Mouse (Mus musculus) lung, embryonic 15.5 days (tissue): ENCODE measurements around the gene Spata5. TPM values are rescaled to one million over a fixed set of nuclear protein-coding genes. Genes with fewer than 3 reads are reported as not detected.

Experiments used
- ATAC-seq: fragments of 200-750 bp; cut with Nextera tagmentation; 2 replicates; pipeline ENCODE4 v1.8.0; 2017; ENCODE audit warnings: moderate number of reproducible peaks, borderline replicate concordance; ENCODE audit not compliant: low FRiP score, low TSS enrichment; ENCODE audit errors: extremely low read depth
- H3K27ac ChIP-seq: fragments of 300-500 bp; sonication (generic); 2 replicates; pipeline ENCODE4 v1.5.1; 2015; ENCODE audit warnings: moderate library complexity, mild to moderate bottlenecking, inconsistent platforms
- H3K27me3 ChIP-seq: fragments of 300-500 bp; sonication (generic); 2 replicates; pipeline ENCODE4 v1.6.1; 2015; ENCODE audit warnings: inconsistent platforms
- H3K36me3 ChIP-seq: fragments of 300-500 bp; sonication (generic); 2 replicates; pipeline ENCODE4 v1.6.1; 2015; ENCODE audit warnings: inconsistent platforms
- H3K4me1 ChIP-seq: fragments of 300-500 bp; sonication (generic); 2 replicates; pipeline ENCODE4 v1.6.1; 2015; ENCODE audit warnings: inconsistent platforms
- H3K4me2 ChIP-seq: fragments of 300-500 bp; sonication (generic); 2 replicates; pipeline ENCODE4 v1.6.1; 2015; ENCODE audit warnings: inconsistent platforms, mild to moderate bottlenecking, moderate library complexity
- H3K4me3 ChIP-seq: fragments of 300-500 bp; sonication (generic); 2 replicates; pipeline ENCODE4 v1.5.1; 2015; ENCODE audit warnings: mild to moderate bottlenecking, inconsistent platforms
- H3K9ac ChIP-seq: fragments of 300-500 bp; sonication (generic); 2 replicates; pipeline ENCODE4 v1.6.1; 2015; ENCODE audit warnings: inconsistent platforms
- H3K9me3 ChIP-seq: fragments of 300-500 bp; sonication (generic); 2 replicates; pipeline ENCODE4 v1.6.1; 2016; ENCODE audit warnings: inconsistent platforms
- WGBS: fragments of 180-500 bp; shearing (Covaris S2); methylation state at CpG from one replicate; pipeline ENCODE4 v1.1.7; 2015; 5-methylcytosine and 5-hydroxymethylcytosine counted together
- polyA plus RNA-seq: library from polyadenylated mRNA; unstranded; fragments of >200 nt; fragmentation: Nextera tagmentation; extraction: Ambion mirVana; gene quantifications from 2 replicates; pipeline ENCODE4 v1.2.1, GENCODE M21; 2015

The Spata5 gene
- polyA plus RNA-seq, 1 experiment from 2014 or later = 31.5 TPM

DNA sequence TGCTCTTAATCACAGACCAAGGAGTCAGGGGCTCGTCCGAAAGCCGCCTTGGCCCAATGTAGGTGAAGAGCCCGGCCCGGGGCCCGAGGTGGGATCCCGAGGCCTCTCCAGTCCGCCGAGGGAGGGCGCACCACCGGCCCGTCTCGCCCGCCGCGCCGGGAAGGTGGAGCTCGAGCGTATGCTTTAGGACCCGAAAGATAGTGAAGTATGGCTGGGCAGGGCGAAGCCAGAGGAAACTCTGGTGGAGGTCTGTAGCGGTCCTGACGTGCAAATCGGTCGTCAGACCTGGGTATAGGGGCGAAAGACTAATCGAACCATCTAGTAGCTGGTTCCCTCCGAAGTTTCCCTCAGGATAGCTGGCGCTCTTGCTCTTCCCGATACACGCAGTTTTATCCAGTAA lies 61.6 kb downstream of the Spata5 start:
- H3K4me2 ChIP-seq = no peak overlapping the region
- no peaks in the 10 kb centered on the region for H3K9me3 ChIP-seq
- ATAC-seq = no peak
- 93% methylated on average over 31 of the region's 31 CpGs for WGBS
- H3K4me1 ChIP-seq = no peaks in the 10 kb centered on the region
- H3K27ac ChIP-seq = no peak overlapping the region
- H3K9ac ChIP-seq = no peak overlapping the region
- no peak overlapping the region for H3K4me3 ChIP-seq
- peaks cover 3% of the 10 kb centered on the region; the same call in 1 of the 2 replicates for H3K36me3 ChIP-seq
- H3K27me3 ChIP-seq = no peaks in the 10 kb centered on the region

- no peak overlapping the region for H3K9ac ChIP-seq
- H3K4me3 ChIP-seq = no peak overlapping the region
- no peak overlapping the region for H3K4me2 ChIP-seq
- H3K27me3 ChIP-seq = no peaks in the 10 kb centered on the region
- peaks cover 3% of the 10 kb centered on the region; the same call in 1 of the 2 replicates for H3K36me3 ChIP-seq
- no peak for ATAC-seq
- no peaks in the 10 kb centered on the region for H3K9me3 ChIP-seq
- H3K4me1 ChIP-seq = no peaks in the 10 kb centered on the region
- H3K27ac ChIP-seq = no peak overlapping the region
- 66% methylated on average over 1 of the region's 1 CpGs for WGBS
Measured at GRCm38 (mm10) chr3:37482720-37483119, 63.0 kb downstream of the Spata5 start.

DNA sequence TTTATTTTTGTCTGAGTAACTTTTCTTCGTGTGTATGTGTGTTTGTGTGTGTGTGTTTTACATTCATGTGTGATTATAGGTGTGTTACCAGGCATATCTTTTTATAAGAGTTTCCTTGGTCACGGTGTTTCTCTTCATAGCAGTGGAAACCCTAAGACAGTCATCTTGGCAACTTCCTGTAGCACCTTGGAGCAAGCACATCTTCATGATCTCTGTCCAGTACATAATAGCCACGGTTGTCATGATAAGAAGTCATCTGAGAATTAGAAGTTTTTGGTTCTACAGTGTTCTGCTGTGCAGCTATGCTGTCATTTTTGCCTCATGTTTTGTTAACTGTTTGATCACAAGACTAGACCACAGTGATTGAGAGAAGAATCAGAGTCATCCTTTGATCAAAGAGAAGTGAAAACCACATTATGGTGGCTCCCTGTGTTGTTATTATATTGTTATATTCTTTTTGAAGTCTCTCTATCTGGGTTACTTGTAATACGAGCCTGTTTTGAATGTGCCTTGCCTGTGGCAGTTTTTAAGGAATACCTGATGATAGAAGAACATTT lies 64.1 kb downstream of the Spata5 start:
- no peak overlapping the region for H3K4me3 ChIP-seq
- no peak overlapping the region for H3K4me2 ChIP-seq
- peaks cover 3% of the 10 kb centered on the region; the same call in 1 of the 2 replicates for H3K36me3 ChIP-seq
- 71% methylated on average over 4 of the region's 4 CpGs for WGBS
- no peaks in the 10 kb centered on the region for H3K4me1 ChIP-seq
- H3K27ac ChIP-seq = no peak overlapping the region
- H3K9me3 ChIP-seq = no peaks in the 10 kb centered on the region
- no peak overlapping the region for H3K9ac ChIP-seq
- no peak for ATAC-seq
- no peaks in the 10 kb centered on the region for H3K27me3 ChIP-seq

DNA sequence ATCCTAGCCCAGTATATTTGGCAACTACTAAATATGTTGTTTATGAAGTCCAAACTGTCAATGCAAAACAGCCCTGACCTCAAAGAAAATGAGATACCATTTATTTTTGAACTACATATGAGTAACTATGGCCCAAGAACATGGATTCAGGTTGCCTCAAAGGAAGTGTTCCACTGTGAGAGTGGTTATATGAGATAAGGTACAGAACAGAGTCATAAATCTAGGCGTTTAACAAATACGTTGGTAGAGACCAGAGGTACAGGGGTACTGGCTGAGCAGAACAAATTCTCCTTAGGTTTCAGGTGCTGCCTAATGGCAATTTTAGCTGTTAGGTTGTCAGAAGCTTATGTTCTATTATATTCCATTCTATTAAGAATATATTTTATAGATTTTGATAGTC lies 67.9 kb downstream of the Spata5 start:
- ATAC-seq = no peak
- Histone ChIP-seq H3K9ac (no peak overlapping the region), H3K27ac (no peak overlapping the region), H3K4me3 (no peak overlapping the region), H3K27me3 (no peaks in the 10 kb centered on the region), H3K4me2 (no peak overlapping the region), H3K36me3 (no peaks in the 10 kb centered on the region), H3K9me3 (no peaks in the 10 kb centered on the region), H3K4me1 (no peaks in the 10 kb centered on the region)
- 77% methylated on average over 2 of the region's 2 CpGs for WGBS

GRCm38 (mm10) chr3:37488173-37488572 lies 68.5 kb downstream of the Spata5 start:
- H3K4me1 ChIP-seq = no peaks in the 10 kb centered on the region
- H3K36me3 ChIP-seq = no peaks in the 10 kb centered on the region
- H3K4me3 ChIP-seq = no peak overlapping the region
- no peaks in the 10 kb centered on the region for H3K27me3 ChIP-seq
- ATAC-seq = no peak
- H3K27ac ChIP-seq = no peak overlapping the region
- no peak overlapping the region for H3K4me2 ChIP-seq
- H3K9me3 ChIP-seq = no peaks in the 10 kb centered on the region
- H3K9ac ChIP-seq = no peak overlapping the region

- H3K4me2 ChIP-seq = no peak overlapping the region
- no peaks in the 10 kb centered on the region for H3K36me3 ChIP-seq
- no peak for ATAC-seq
- no peak overlapping the region for H3K4me3 ChIP-seq
- 73% methylated on average over 3 of the region's 3 CpGs for WGBS
- no peak overlapping the region for H3K27ac ChIP-seq
- no peak overlapping the region for H3K9ac ChIP-seq
- H3K9me3 ChIP-seq = no peaks in the 10 kb centered on the region
- no peaks in the 10 kb centered on the region for H3K27me3 ChIP-seq
- H3K4me1 ChIP-seq = no peaks in the 10 kb centered on the region
Measured at GRCm38 (mm10) chr3:37490025-37490424, 70.3 kb downstream of the Spata5 start.

GRCm38 (mm10) chr3:37500939-37501338 lies 81.2 kb downstream of the Spata5 start:
- no peak overlapping the region for H3K27ac ChIP-seq
- H3K9ac ChIP-seq = no peak overlapping the region
- no peak for ATAC-seq
- H3K4me2 ChIP-seq = no peak overlapping the region
- no peak overlapping the region for H3K4me3 ChIP-seq
- peaks cover 3% of the 10 kb centered on the region; the same call in 1 of the 2 replicates for H3K4me1 ChIP-seq
- H3K9me3 ChIP-seq = no peaks in the 10 kb centered on the region
- no peaks in the 10 kb centered on the region for H3K36me3 ChIP-seq
- 52% methylated on average over 1 of the region's 1 CpGs for WGBS
- H3K27me3 ChIP-seq = no peaks in the 10 kb centered on the region

DNA sequence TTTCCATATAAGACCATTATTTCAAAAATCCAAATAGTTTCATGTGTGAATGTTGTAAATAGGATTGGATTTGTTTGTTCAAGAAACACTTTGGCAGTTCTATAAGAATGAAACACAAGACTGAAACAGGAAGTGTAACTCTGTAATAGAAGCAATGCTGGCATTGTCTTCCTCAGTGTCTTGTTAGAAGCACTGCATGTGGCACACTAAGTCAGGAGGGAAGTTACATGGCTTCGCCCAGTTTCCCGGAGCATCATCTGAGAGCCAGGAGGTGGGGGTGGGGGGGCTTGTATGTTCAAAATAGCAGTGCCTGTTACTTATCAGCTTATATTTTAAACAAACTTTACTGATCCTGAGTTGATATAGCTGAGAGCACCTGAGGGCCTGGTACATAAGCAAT lies 82.9 kb downstream of the Spata5 start:
- H3K27me3 ChIP-seq = no peaks in the 10 kb centered on the region
- no peak overlapping the region for H3K4me3 ChIP-seq
- peaks cover 3% of the 10 kb centered on the region; the same call in 1 of the 2 replicates for H3K4me1 ChIP-seq
- H3K9ac ChIP-seq = no peak overlapping the region
- no peaks in the 10 kb centered on the region for H3K9me3 ChIP-seq
- no peaks in the 10 kb centered on the region for H3K36me3 ChIP-seq
- no peak for ATAC-seq
- no peak overlapping the region for H3K4me2 ChIP-seq
- WGBS = 39% methylated on average over 2 of the region's 2 CpGs
- H3K27ac ChIP-seq = no peak overlapping the region

GRCm38 (mm10) chr3:37503846-37504245 lies 84.2 kb downstream of the Spata5 start:
- H3K27me3 ChIP-seq = no peaks in the 10 kb centered on the region
- ATAC-seq = no peak

DNA sequence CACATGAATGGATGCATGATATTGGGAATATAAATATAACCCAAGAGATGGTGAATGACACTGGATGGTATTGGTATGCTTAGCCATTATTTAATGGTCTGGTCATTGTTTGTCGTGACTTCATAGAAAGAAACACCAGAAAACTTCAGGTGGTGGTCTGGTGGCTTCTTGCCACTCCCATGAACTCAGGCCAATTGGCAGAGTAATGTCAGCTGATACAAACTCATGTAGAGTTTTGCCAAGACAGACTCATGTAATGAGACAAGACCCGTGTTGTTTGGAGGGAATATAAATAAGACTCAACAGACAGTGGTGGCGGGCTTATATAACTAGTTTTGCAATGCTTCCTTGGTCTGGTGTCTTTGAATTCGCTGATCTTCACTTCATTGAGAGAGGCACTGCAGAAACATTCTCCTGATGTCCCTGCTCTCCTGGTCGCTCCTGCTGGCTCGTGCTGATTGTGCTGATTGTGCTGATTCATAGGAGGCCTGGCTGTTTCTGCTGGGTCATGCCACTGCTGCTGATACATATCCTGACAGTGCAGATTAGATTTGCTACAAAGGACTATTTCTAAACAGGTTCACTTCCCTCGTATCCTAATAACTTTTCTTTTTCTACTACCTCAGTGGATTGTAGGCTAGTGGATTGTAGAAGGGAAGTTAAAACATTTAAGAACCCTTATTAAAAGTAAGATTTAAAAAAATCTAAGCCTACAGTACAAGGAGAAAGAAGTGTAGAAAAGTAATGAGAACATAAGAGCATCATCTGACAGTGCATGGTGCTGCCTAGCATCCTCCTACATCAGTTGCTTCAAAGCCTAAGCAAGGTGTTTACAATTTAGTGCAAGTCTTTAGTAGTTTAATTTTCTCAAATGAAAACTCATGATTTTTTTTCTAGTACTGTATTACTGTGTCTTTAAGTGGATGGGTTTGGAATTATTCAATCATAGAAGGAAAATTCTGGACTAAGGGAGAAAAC lies 90.6 kb downstream of the Spata5 start:
- Histone ChIP-seq H3K9ac (no peak overlapping the region), H3K4me3 (no peak overlapping the region), H3K4me1 (peaks cover 6% of the 10 kb centered on the region), H3K36me3 (no peaks in the 10 kb centered on the region), H3K27ac (no peak overlapping the region), H3K9me3 (no peaks in the 10 kb centered on the region), H3K27me3 (no peaks in the 10 kb centered on the region), H3K4me2 (no peak overlapping the region)
- 62% methylated on average over 7 of the region's 7 CpGs for WGBS
- peak; percentile 65; the same call in 1 of the 2 replicates for ATAC-seq

More at GRCm38 (mm10) chr3:37503846-37504245, 84.2 kb downstream of the Spata5 start:
- no peak overlapping the region for H3K27ac ChIP-seq
- H3K9me3 ChIP-seq = no peaks in the 10 kb centered on the region
- no peak overlapping the region for H3K4me2 ChIP-seq
- H3K36me3 ChIP-seq = no peaks in the 10 kb centered on the region
- peaks cover 5% of the 10 kb centered on the region for H3K4me1 ChIP-seq
- no peak overlapping the region for H3K4me3 ChIP-seq
- no peak overlapping the region for H3K9ac ChIP-seq

DNA sequence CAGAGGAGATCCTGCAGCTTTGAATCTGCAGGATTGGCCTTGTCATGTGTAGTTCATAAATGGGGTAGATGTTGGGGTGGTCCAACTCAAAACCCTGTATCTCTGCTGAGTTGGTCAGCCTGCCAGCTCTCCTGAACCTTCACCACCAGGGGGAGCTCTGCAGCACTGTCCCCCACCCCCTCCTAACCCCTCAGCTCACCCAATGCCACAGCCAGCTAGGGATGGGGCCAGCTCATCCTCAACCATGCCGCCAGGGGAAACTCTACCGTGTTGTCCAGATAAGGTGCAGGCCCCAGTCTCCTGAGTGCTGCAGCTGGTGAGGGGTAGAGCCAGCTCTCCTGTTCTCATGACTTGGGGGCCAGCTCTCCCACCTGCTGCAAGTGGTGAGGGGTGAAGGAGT lies 95.8 kb downstream of the Spata5 start:
- H3K36me3 ChIP-seq = no peaks in the 10 kb centered on the region
- ATAC-seq = no peak

DNA sequence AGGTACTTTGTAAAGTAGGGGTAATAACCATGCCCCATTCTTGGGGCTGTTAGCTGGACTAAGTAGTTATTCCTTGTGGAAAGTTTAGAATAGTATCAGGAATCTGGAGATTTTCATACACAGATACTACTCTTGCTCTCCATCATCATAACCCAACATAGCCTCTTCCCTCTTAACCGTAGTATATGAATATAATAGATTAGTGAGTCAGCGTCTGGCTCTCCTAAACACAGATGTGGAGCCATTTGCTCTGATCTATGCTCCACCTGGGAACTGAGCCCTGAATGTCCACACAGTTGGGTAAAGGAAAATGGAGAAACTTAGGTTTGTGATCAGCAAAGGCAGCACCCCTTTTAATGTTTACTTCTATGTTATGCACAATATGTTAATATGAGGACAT lies 96.7 kb downstream of the Spata5 start:
- no peak overlapping the region for H3K4me2 ChIP-seq
- no peak overlapping the region for H3K9ac ChIP-seq
- no peaks in the 10 kb centered on the region for H3K9me3 ChIP-seq
- H3K27ac ChIP-seq = no peak overlapping the region
- no peak for ATAC-seq
- no peaks in the 10 kb centered on the region for H3K4me1 ChIP-seq
- no peaks in the 10 kb centered on the region for H3K27me3 ChIP-seq
- H3K4me3 ChIP-seq = no peak overlapping the region
- no peaks in the 10 kb centered on the region for H3K36me3 ChIP-seq
- WGBS = 79% methylated on average over 2 of the region's 2 CpGs

More for the DNA sequence above, 95.8 kb downstream of the Spata5 start:
- Histone ChIP-seq H3K27ac (no peak overlapping the region), H3K4me1 (no peaks in the 10 kb centered on the region), H3K4me3 (no peak overlapping the region), H3K9ac (no peak overlapping the region), H3K27me3 (no peaks in the 10 kb centered on the region), H3K4me2 (no peak overlapping the region), H3K9me3 (no peaks in the 10 kb centered on the region)
- 17% methylated on average over 2 of the region's 2 CpGs for WGBS
